Mouse (Mus musculus) splenic B cell, adult 2 months (primary cell): ENCODE data around the gene Gdf1.

ENCODE experiments used
- DNase-seq: peaks from one replicate; pipeline ENCODE4 v3.0.0-alpha.2; 2011; ENCODE audit warnings: low read depth, low spot score
- H3K27me3 ChIP-seq: 2 replicates; pipeline ENCODE4 v1.6.1; 2012; ENCODE audit warnings: mild to moderate bottlenecking, low read length, moderate library complexity, mixed read lengths; ENCODE audit not compliant: control insufficient read depth, poor library complexity, insufficient read depth, severe bottlenecking
- H3K36me3 ChIP-seq: 2 replicates; pipeline ENCODE4 v1.6.1; 2012; ENCODE audit warnings: mild to moderate bottlenecking, low read length, moderate library complexity, mixed read lengths; ENCODE audit not compliant: control insufficient read depth, poor library complexity, insufficient read depth, severe bottlenecking

The Gdf1 gene

GRCm38 (mm10) chr8:70315624-70316510 is 13.8 kb upstream of the Gdf1 start, which contains the start of gene Cers1:
Cers1 (plus strand) TSS chr8:70315775.
- peak; percentile 40 for DNase-seq
- Histone ChIP-seq H3K27me3 (no peaks in the 10 kb centered on the region), H3K36me3 (peaks cover 2% of the 10 kb centered on the region; the same call in 1 of the 2 replicates)

- Histone ChIP-seq H3K36me3 (peaks cover 2% of the 10 kb centered on the region; the same call in 1 of the 2 replicates), H3K27me3 (no peaks in the 10 kb centered on the region)
- no peak for DNase-seq
These were observed 12.8 kb upstream of the Gdf1 start for GRCm38 (mm10) chr8:70316511-70317504.

GRCm38 (mm10) chr8:70317872-70318271 is 11.7 kb upstream of the Gdf1 start:
- H3K36me3 ChIP-seq = peaks cover 1% of the 10 kb centered on the region; the same call in 1 of the 2 replicates

GRCm38 (mm10) chr8:70323716-70324115 is 5.9 kb upstream of the Gdf1 start:
- no peak for DNase-seq
- no peaks in the 10 kb centered on the region for H3K36me3 ChIP-seq
- H3K27me3 ChIP-seq = no peaks in the 10 kb centered on the region

More at GRCm38 (mm10) chr8:70317872-70318271, 11.7 kb upstream of the Gdf1 start:
- DNase-seq = no peak
- no peaks in the 10 kb centered on the region for H3K27me3 ChIP-seq

- DNase-seq = no peak
- Histone ChIP-seq H3K36me3 (peaks cover 10% of the 10 kb centered on the region), H3K27me3 (no peaks in the 10 kb centered on the region)
These were observed 2.1 kb upstream of the Gdf1 start for GRCm38 (mm10) chr8:70327512-70327911.

GRCm38 (mm10) chr8:70329835-70330740 is 471 bp downstream of the Gdf1 start:
- peaks cover 22% of the 10 kb centered on the region for H3K36me3 ChIP-seq
- no peaks in the 10 kb centered on the region for H3K27me3 ChIP-seq
- DNase-seq = no peak

GRCm38 (mm10) chr8:70330741-70331364 is 1.2 kb downstream of the Gdf1 start:
- no peak for DNase-seq
- H3K36me3 ChIP-seq = peaks cover 22% of the 10 kb centered on the region
- no peaks in the 10 kb centered on the region for H3K27me3 ChIP-seq

GRCm38 (mm10) chr8:70331526-70331925 is 1.9 kb downstream of the Gdf1 start:
- H3K27me3 ChIP-seq = no peaks in the 10 kb centered on the region
- DNase-seq = no peak
- H3K36me3 ChIP-seq = peaks cover 24% of the 10 kb centered on the region

GRCm38 (mm10) chr8:70332070-70332877 is 2.7 kb downstream of the Gdf1 start:
- H3K27me3 ChIP-seq = no peaks in the 10 kb centered on the region
- H3K36me3 ChIP-seq = peaks cover 26% of the 10 kb centered on the region
- peak; percentile 22 for DNase-seq

- Histone ChIP-seq H3K36me3 (peaks cover 28% of the 10 kb centered on the region), H3K27me3 (no peaks in the 10 kb centered on the region)
- no peak for DNase-seq
These were observed 3.2 kb downstream of the Gdf1 start for GRCm38 (mm10) chr8:70332878-70333202.

GRCm38 (mm10) chr8:70338931-70339330 is 9.3 kb downstream of the Gdf1 start:
- no peak for DNase-seq
- Histone ChIP-seq H3K36me3 (peaks cover 16% of the 10 kb centered on the region), H3K27me3 (no peaks in the 10 kb centered on the region)

GRCm38 (mm10) chr8:70340659-70341058 is 11.0 kb downstream of the Gdf1 start:
- no peaks in the 10 kb centered on the region for H3K27me3 ChIP-seq
- no peak for DNase-seq
- H3K36me3 ChIP-seq = peaks cover 12% of the 10 kb centered on the region

- no peak for DNase-seq
- Histone ChIP-seq H3K27me3 (no peaks in the 10 kb centered on the region), H3K36me3 (peaks cover 8% of the 10 kb centered on the region)
These were observed 12.4 kb downstream of the Gdf1 start for GRCm38 (mm10) chr8:70342007-70342406.
